Mouse (Mus musculus) neural tube, embryonic 11.5 days (tissue): Measurements from ENCODE around the gene Gm21256. TPM values are rescaled to one million over a fixed set of nuclear protein-coding genes. Genes with fewer than 3 reads are reported as not detected.
"Not testable (repeated sequence)": the region's sequence is repeated elsewhere in the genome, so short reads cannot be mapped to it uniquely, and the experiment has no call there.

Source experiments
- ATAC-seq: fragments of 200-750 bp; cut with Nextera tagmentation; 2 replicates; pipeline ENCODE4 v1.8.0; 2017; ENCODE audit warnings: moderate number of reproducible peaks, mild to moderate bottlenecking, moderate TSS enrichment, moderate library complexity; ENCODE audit not compliant: insufficient read depth, low FRiP score, low TSS enrichment
- DNase-seq: peaks from one replicate; pipeline ENCODE4 v3.0.0-alpha.2; 2015; ENCODE audit warnings: low spot score
- H3K27ac ChIP-seq: fragments of 300-500 bp; sonication (generic); 2 replicates; pipeline ENCODE4 v1.5.1; 2014; ENCODE audit warnings: low read depth, mild to moderate bottlenecking, low read length
- H3K27me3 ChIP-seq: fragments of 300-500 bp; sonication (generic); 2 replicates; pipeline ENCODE4 v1.6.1; 2014; ENCODE audit warnings: mild to moderate bottlenecking, low read length, mixed read lengths; ENCODE audit not compliant: control insufficient read depth, insufficient read depth
- H3K36me3 ChIP-seq: fragments of 300-500 bp; sonication (generic); 2 replicates; pipeline ENCODE4 v1.6.1; 2014; ENCODE audit warnings: mild to moderate bottlenecking, low read length, moderate library complexity, mixed read lengths; ENCODE audit not compliant: control insufficient read depth, insufficient read depth
- H3K4me1 ChIP-seq: fragments of 300-500 bp; sonication (generic); 2 replicates; pipeline ENCODE4 v1.6.1; 2014; ENCODE audit warnings: low read length, mixed read lengths; ENCODE audit not compliant: control insufficient read depth, insufficient read depth
- H3K4me2 ChIP-seq: fragments of 300-500 bp; sonication (generic); 2 replicates; pipeline ENCODE4 v1.6.1; 2014; ENCODE audit warnings: low read depth, mild to moderate bottlenecking, moderate library complexity
- H3K4me3 ChIP-seq: fragments of 300-500 bp; sonication (generic); 2 replicates; pipeline ENCODE4 v1.5.1; 2014; ENCODE audit warnings: low read depth, low read length
- H3K9ac ChIP-seq: fragments of 300-500 bp; sonication (generic); 2 replicates; pipeline ENCODE4 v1.6.1; 2014; ENCODE audit warnings: mild to moderate bottlenecking, low read length
- H3K9me3 ChIP-seq: fragments of 300-500 bp; sonication (generic); 2 replicates; pipeline ENCODE4 v1.6.1; 2016; ENCODE audit warnings: low read length; ENCODE audit not compliant: control insufficient read depth
- WGBS: fragments of 180-500 bp; shearing (Covaris S2); extraction: QIAGEN DNeasy Blood & Tissue Kit; methylation state at CpG from one replicate; pipeline ENCODE4 v1.1.7; 2014; 5-methylcytosine and 5-hydroxymethylcytosine counted together
- polyA plus RNA-seq: library from polyadenylated mRNA; unstranded; fragments of >200 nt; fragmentation: Nextera tagmentation; extraction: Ambion mirVana; gene quantifications from 2 replicates; pipeline ENCODE4 v1.2.1, GENCODE M21; 2014

Gm21256 gene
- polyA plus RNA-seq, result not detected in 2 replicates

GRCm38 (mm10) chrY:47450660-47451059, at the start of gene Gm21256:
TSS of gene Gm21256 (plus strand) at chrY:47450960.
- not testable (repeated sequence) for H3K27me3 ChIP-seq, H3K9ac ChIP-seq, DNase-seq, H3K4me2 ChIP-seq, H3K4me3 ChIP-seq, H3K27ac ChIP-seq, ATAC-seq, H3K36me3 ChIP-seq, H3K4me1 ChIP-seq, H3K9me3 ChIP-seq
- no CpG with 5 or more reads among the region's 7 CpGs for WGBS

Other genes with a start within 250 kb of the Gm21256 start
- gene Gm21170, start 240.1 kb downstream of the Gm21256 start, polyA plus RNA-seq, result not detected in 2 replicates